Mouse (Mus musculus) heart, embryonic 15.5 days (tissue): ENCODE measurements at regions not wholly inside any gene's neighbourhood (a gene's known extent, or its start where the extent isn't known, plus 50 kb on each side); places are given as distances from the start of the nearest gene placed in this dataset.

Experiments used
- ATAC-seq: fragments of 200-750 bp; cut with Nextera tagmentation; replicated peaks from 2 replicates; pipeline ENCODE4 v1.8.0; 2017; ENCODE audit warnings: low read depth, moderate TSS enrichment; ENCODE audit not compliant: insufficient number of reproducible peaks, insufficient read depth, low FRiP score
- H3K27ac ChIP-seq: fragments of 300-500 bp; sonication (generic); 2 replicates; pipeline ENCODE4 v1.5.1; 2015; ENCODE audit warnings: mild to moderate bottlenecking, inconsistent platforms
- H3K27me3 ChIP-seq: fragments of 300-500 bp; sonication (generic); 2 replicates; pipeline ENCODE4 v1.6.1; 2015; ENCODE audit warnings: inconsistent platforms
- H3K36me3 ChIP-seq: fragments of 300-500 bp; sonication (generic); 2 replicates; pipeline ENCODE4 v1.6.1; 2015; ENCODE audit warnings: mild to moderate bottlenecking, inconsistent platforms
- H3K4me1 ChIP-seq: fragments of 300-500 bp; sonication (generic); replicated peaks from 2 replicates; pipeline ENCODE4 v1.6.1; 2015; ENCODE audit warnings: inconsistent platforms
- H3K4me2 ChIP-seq: fragments of 300-500 bp; sonication (generic); 2 replicates; pipeline ENCODE4 v1.6.1; 2015; ENCODE audit warnings: inconsistent platforms, mild to moderate bottlenecking, moderate library complexity
- H3K4me3 ChIP-seq: fragments of 300-500 bp; sonication (generic); 2 replicates; pipeline ENCODE4 v1.5.1; 2015; ENCODE audit warnings: mild to moderate bottlenecking, inconsistent platforms
- H3K9ac ChIP-seq: fragments of 300-500 bp; sonication (generic); 2 replicates; pipeline ENCODE4 v1.6.1; 2015; ENCODE audit warnings: mild to moderate bottlenecking, inconsistent platforms
- H3K9me3 ChIP-seq: fragments of 300-500 bp; sonication (generic); replicated peaks from 2 replicates; pipeline ENCODE4 v1.6.1; 2016; ENCODE audit warnings: inconsistent platforms
- WGBS: fragments of 180-500 bp; shearing (Covaris S2); methylation state at CpG from one replicate; pipeline ENCODE4 v1.1.7; 2015; ENCODE audit warnings: mixed read lengths; 5-methylcytosine and 5-hydroxymethylcytosine counted together

DNA sequence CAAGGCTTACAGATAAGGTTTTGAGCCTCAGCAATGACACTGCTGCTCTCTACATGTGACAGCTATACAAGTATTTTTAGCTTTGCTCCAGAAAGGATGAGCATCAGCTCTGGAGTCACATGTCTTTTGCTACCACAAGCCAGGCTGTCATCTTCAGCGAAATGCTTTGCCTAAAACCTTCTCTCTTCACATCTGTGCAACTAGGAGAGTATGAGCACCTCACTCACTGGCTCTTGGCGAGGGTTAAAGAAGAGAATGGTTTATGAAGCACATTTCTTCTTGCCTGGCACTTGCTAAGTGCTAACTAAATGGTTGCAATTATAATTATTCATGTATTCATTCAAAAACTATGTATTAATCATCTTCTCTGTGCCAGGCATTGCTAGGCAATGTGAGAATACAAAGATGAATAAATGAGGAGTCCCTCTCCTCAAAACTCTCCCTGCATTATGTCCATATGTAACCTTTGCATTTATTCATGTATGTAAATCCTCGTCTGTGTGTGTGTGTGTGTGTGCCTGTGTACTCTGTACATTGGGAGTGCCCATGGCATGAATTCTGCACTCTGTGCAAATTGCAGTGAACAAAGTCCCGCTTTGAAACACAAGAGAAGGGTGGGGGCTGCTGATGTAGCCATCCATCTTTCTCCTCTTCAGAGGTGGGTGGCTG is 682.0 kb downstream of the Gsdmc2 start:
- H3K4me1 ChIP-seq = no peaks in the 10 kb centered on the region; the same call in 1 of the 2 replicates
- H3K9me3 ChIP-seq = no peaks in the 10 kb centered on the region
- ATAC-seq = no peak
- H3K9ac ChIP-seq = no peak overlapping the region
- H3K4me3 ChIP-seq = no peak overlapping the region
- H3K36me3 ChIP-seq = no peaks in the 10 kb centered on the region
- no peaks in the 10 kb centered on the region for H3K27me3 ChIP-seq
- H3K27ac ChIP-seq = no peak overlapping the region
- 67% methylated on average over 4 of the region's 4 CpGs for WGBS
- no peak overlapping the region for H3K4me2 ChIP-seq

DNA sequence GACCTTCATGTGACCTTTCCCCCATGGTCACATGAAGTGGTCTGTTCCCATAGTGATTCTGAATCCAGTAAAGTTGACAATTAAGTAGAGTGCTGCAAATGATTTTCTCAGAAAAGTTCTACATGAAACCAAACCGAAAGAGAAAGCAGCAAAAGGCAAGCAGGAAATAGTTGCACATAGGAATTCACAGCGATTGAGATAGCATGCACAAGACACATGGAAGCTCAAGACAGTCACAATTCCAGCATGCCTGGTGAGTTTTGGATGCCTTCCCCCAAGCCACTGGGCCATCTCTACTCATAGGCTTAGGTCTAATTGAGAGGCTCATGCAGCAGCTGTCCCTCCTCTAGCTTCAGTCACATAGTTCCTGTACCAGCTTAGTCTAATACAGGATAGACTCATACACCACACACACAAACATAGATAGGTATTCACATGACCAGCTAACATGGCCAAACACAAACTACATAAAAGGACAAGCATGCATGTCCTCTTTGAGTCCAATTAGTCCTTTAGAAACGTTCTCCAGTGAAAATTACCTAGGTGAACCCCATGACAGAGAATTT is 721.8 kb downstream of the Gsdmc2 start:
- Histone ChIP-seq H3K27me3 (no peaks in the 10 kb centered on the region), H3K4me2 (no peak overlapping the region), H3K9ac (no peak overlapping the region), H3K4me3 (no peak overlapping the region), H3K36me3 (no peaks in the 10 kb centered on the region), H3K4me1 (no peaks in the 10 kb centered on the region), H3K27ac (no peak overlapping the region), H3K9me3 (no peaks in the 10 kb centered on the region)
- 69% methylated on average over 3 of the region's 3 CpGs for WGBS
- ATAC-seq = no peak

DNA sequence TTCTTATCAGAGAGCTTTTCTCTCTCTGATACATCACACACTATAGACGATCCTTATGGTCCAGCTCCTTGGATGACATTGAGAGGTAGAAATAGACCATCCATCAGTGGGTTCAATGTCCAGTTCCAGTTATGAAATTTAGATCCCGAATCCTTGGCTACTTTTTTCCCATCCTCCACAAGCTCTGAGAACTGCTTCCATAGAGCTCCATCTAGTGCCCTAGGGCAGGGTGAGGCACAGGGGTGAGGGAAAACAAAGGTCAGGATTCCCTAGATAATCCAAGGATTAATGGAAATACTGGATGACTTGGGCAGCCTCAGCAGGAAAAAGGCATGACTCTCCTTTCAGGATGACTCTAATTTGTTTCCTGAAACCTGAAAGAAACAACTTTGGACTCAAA is 732.1 kb downstream of the Gsdmc2 start:
- no peak for ATAC-seq
- H3K4me1 ChIP-seq = no peaks in the 10 kb centered on the region
- WGBS = 56% methylated on average over 2 of the region's 2 CpGs
- no peak overlapping the region for H3K27ac ChIP-seq
- no peaks in the 10 kb centered on the region for H3K9me3 ChIP-seq
- no peak overlapping the region for H3K4me3 ChIP-seq
- no peaks in the 10 kb centered on the region for H3K36me3 ChIP-seq
- H3K9ac ChIP-seq = no peak overlapping the region
- no peak overlapping the region for H3K4me2 ChIP-seq
- no peaks in the 10 kb centered on the region for H3K27me3 ChIP-seq

DNA sequence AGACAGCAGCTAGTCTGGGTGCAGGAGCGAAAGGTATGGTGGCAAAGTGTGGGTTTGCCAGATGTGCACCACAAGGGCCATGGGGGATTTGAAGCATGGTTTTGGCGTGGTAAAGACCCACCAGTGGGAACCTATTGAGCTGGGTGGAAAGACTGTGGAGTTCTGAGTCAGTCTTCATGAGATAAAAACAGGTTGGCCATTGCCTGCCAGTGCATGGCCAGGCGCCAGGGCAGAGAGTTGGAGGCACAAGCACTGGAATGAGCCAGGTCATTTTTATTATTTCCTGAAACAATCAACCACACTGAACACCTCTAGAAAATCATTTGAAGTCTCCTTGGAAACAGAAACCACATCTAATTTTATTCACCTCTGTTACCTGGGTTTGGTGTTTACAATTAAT is 744.9 kb downstream of the Gsdmc2 start:
- WGBS = 73% methylated on average over 3 of the region's 3 CpGs
- Histone ChIP-seq H3K27me3 (no peaks in the 10 kb centered on the region), H3K9me3 (no peaks in the 10 kb centered on the region; the same call in 1 of the 2 replicates), H3K4me2 (no peak overlapping the region), H3K36me3 (no peaks in the 10 kb centered on the region), H3K9ac (no peak overlapping the region), H3K4me3 (no peak overlapping the region), H3K4me1 (no peaks in the 10 kb centered on the region; the same call in 1 of the 2 replicates), H3K27ac (no peak overlapping the region)
- no peak for ATAC-seq

DNA sequence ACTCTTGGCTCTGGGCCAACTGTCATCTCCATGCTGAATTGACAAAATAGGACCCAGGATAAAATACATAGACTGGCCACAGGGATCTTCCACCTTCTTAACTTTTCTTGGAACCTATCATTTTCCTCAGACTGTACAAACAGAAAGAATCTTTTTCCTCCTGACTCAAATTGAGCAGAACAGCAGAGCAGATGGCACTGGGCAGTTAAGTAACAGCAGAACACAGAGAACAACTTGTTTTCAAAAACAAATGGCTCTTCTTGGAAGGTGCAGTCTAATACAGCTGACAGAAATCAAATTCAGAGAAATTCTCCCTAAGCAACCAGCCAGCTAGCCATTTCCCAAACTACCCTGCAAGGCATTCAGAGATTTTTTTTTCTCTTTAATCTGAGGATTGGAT is 763.0 kb downstream of the Gsdmc2 start:
- no peaks in the 10 kb centered on the region for H3K9me3 ChIP-seq
- H3K27ac ChIP-seq = no peak overlapping the region
- no peak overlapping the region for H3K4me2 ChIP-seq
- no peak overlapping the region for H3K9ac ChIP-seq
- ATAC-seq = no peak
- H3K4me1 ChIP-seq = no peaks in the 10 kb centered on the region
- H3K36me3 ChIP-seq = no peaks in the 10 kb centered on the region
- no peaks in the 10 kb centered on the region for H3K27me3 ChIP-seq
- H3K4me3 ChIP-seq = no peak overlapping the region

DNA sequence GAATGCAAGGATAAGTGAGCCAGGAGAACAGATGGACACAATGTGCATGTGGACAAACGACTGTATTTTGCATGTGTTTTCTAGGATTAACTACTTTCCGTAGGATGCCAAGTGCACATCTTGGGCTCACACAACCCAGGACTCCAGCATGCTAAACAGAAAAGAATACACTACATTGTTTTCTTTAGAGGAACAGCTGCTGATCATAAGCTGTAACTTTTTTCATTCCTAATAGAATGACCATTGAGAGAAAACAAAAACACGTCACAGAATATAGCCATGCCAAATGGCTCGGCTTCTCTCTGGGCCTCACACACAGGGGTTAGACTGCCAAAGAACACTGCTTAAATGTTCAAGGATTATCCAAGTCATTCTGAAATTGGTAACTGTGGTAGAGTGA is 765.2 kb downstream of the Gsdmc2 start:
- no peaks in the 10 kb centered on the region for H3K27me3 ChIP-seq
- H3K27ac ChIP-seq = no peak overlapping the region
- no peak overlapping the region for H3K9ac ChIP-seq
- H3K36me3 ChIP-seq = no peaks in the 10 kb centered on the region
- no peak overlapping the region for H3K4me3 ChIP-seq
- no peak overlapping the region for H3K4me2 ChIP-seq
- no peaks in the 10 kb centered on the region for H3K4me1 ChIP-seq
- no peaks in the 10 kb centered on the region for H3K9me3 ChIP-seq
- WGBS = 78% methylated on average over 4 of the region's 4 CpGs
- ATAC-seq = no peak

DNA sequence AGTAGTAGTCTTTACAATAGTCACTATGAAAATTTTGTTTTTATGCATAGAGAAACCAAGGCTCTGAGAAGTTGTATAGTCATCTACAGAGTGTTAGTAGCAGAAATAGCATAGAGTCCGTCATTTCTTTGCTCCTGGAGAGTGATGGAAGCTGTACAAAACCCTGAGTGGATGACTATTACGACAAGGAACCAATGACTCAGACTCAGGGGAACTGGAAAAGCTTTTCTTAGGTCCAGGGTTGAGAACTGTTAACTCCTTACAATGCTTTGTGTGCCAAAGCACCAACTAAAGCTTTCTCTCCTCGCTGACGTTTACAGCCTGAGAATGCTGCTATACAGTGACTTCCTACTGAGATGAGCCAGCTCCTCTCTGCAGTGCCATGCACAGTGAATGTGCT is 773.1 kb downstream of the Gsdmc2 start:
- Histone ChIP-seq H3K9me3 (no peaks in the 10 kb centered on the region), H3K27ac (no peak overlapping the region), H3K4me2 (no peak overlapping the region), H3K4me1 (peaks cover 5% of the 10 kb centered on the region), H3K4me3 (no peak overlapping the region), H3K27me3 (no peaks in the 10 kb centered on the region), H3K9ac (no peak overlapping the region), H3K36me3 (no peaks in the 10 kb centered on the region)
- 62% methylated on average over 4 of the region's 4 CpGs for WGBS
- ATAC-seq = no peak

DNA sequence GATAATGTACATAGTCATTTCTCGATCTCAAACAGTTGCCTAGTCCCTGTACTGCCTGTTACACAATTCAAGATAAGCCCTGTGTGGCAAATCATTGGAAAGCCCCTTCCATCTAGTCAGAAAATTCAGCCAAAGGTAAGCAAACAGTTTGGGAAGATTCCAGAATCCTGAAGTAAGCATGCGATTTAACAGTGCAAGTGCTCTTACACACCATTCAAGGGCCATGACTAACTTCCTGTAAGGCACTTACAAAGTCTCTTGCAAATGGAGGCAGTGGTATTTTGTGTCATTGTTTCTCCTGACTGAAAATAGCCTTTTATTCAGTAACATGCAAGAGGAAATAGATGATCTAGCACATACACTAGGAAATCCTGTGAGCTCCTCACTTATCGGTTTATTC is 777.9 kb downstream of the Gsdmc2 start:
- WGBS = 53% methylated on average over 3 of the region's 3 CpGs
- no peaks in the 10 kb centered on the region for H3K36me3 ChIP-seq
- no peak overlapping the region for H3K9ac ChIP-seq
- peak overlapping the region; percentile 86 for H3K27ac ChIP-seq
- no peak for ATAC-seq
- H3K4me1 ChIP-seq = peaks cover 8% of the 10 kb centered on the region
- H3K9me3 ChIP-seq = no peaks in the 10 kb centered on the region
- H3K4me3 ChIP-seq = no peak overlapping the region
- no peaks in the 10 kb centered on the region for H3K27me3 ChIP-seq
- no peak overlapping the region for H3K4me2 ChIP-seq

DNA sequence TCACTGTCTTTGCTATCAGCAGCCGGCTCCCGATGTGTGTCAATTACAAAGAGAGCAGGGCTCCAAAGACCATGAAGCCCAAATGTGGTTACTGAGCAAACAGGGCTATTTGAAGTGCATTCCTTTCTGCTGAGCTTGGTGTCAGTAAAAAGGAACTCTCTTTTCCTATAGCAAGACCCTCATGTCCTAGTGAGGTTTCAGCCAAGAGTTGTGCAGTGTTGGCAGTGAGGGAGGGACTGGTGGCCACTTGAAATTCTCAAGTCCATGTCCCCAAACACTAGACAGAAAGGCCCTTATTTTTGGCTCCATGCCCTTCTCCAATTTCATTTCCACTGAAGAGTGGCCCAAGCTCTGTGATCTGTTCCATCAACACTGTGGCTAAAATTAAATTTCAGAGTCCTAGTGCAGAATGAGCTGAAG is 778.9 kb downstream of the Gsdmc2 start:
- Histone ChIP-seq H3K27ac (peak overlapping the region; percentile 86), H3K4me2 (no peak overlapping the region), H3K4me3 (no peak overlapping the region), H3K9ac (no peak overlapping the region), H3K36me3 (no peaks in the 10 kb centered on the region), H3K9me3 (no peaks in the 10 kb centered on the region), H3K27me3 (no peaks in the 10 kb centered on the region), H3K4me1 (peaks cover 8% of the 10 kb centered on the region)
- ATAC-seq = peak; percentile 97
- 17% methylated on average over 2 of the region's 2 CpGs for WGBS

DNA sequence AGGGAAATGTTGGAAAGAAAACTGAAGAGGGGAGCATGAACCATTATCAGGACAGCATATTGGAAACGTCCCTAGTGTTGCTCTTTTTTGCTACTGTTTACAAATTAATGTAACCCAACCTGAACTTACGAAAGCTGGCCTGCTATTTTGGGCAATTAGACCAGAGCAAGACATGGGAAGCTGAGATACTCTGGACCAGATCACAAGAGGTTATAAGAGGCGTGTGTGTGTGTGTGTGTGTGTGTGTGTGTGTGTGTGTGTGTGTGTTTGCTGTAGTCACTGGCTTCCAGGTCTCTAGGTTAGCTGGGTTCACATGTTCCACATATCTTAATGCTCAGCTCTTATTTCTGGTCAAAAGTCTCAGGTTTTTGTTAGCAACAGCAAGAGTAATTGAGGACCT is 783.1 kb downstream of the Gsdmc2 start:
- WGBS = 53% methylated on average over 3 of the region's 3 CpGs

DNA sequence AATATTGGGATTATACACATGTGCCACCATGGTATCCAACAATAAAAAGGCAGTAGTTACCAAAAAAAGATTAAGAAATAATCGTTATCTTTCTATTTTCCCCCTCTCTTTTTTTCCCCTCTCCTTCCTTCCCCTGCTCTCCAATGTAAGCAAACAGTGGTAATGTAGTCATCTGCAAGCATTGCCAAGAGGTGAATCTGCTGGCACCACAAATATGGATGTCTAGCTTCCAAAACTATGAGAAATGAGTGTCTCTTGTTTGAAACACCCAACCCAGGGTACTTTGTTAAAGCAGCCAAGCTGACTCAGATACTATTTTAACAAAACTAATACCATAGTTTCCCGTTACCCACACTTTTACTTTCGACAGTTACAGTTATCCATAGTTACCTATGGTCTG is 784.2 kb downstream of the Gsdmc2 start:
- Histone ChIP-seq H3K4me2 (no peak overlapping the region), H3K4me1 (0 out of 2 replicates have a peak, but pooled peaks cover under 1% of the 10 kb centered on the region), H3K36me3 (no peaks in the 10 kb centered on the region), H3K27ac (no peak overlapping the region), H3K27me3 (no peaks in the 10 kb centered on the region), H3K9me3 (no peaks in the 10 kb centered on the region), H3K4me3 (no peak overlapping the region), H3K9ac (no peak overlapping the region)
- no peak for ATAC-seq
- WGBS = 82% methylated on average over 3 of the region's 3 CpGs

More for the DNA sequence above, 783.1 kb downstream of the Gsdmc2 start:
- no peak overlapping the region for H3K27ac ChIP-seq
- H3K4me3 ChIP-seq = no peak overlapping the region
- H3K9ac ChIP-seq = no peak overlapping the region
- no peaks in the 10 kb centered on the region for H3K27me3 ChIP-seq
- H3K4me2 ChIP-seq = no peak overlapping the region
- H3K36me3 ChIP-seq = no peaks in the 10 kb centered on the region
- no peaks in the 10 kb centered on the region for H3K9me3 ChIP-seq
- ATAC-seq = no peak
- peaks cover 3% of the 10 kb centered on the region for H3K4me1 ChIP-seq

DNA sequence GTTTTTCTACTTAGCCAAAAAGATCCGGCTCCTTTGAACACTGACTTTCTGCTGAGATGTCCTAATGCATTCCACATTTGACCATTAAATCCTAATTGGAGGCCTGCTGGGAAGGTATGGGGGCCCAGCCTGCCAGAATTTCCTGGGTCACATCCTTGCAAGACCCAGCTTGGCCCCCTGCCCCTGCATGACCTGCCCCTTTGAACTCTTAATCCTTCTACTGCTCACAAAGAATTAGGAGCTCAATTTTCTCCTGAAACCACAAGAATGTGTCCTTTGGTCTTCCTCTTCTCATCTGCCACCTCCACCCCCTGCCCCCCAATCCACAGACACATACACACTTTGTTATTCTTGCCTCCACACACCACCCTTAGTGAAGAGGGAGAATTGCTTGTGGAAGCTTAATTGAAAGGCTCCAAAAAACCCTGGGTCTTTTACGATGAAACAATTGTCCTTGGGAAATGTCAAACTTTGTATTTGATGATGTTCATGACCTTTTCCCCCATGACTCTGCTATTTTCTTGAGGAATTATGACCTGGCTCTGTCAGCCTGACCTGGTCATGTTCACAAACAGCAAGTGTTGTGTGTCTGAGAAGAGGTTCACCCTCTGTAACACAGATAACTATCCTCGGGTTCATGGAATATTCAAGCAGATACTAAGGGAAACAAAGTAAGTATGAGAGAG is 792.3 kb downstream of the Gsdmc2 start:
- 52% methylated on average over 3 of the region's 3 CpGs for WGBS
- ATAC-seq = no peak

More for the DNA sequence above, 792.3 kb downstream of the Gsdmc2 start:
- no peak overlapping the region for H3K4me2 ChIP-seq
- H3K27ac ChIP-seq = no peak overlapping the region
- no peaks in the 10 kb centered on the region for H3K27me3 ChIP-seq
- no peaks in the 10 kb centered on the region for H3K36me3 ChIP-seq
- H3K9ac ChIP-seq = no peak overlapping the region
- H3K4me3 ChIP-seq = no peak overlapping the region
- no peaks in the 10 kb centered on the region for H3K9me3 ChIP-seq
- peaks cover 4% of the 10 kb centered on the region; the same call in 1 of the 2 replicates for H3K4me1 ChIP-seq
